Mouse (Mus musculus) adrenal gland, postnatal 14 days (tissue): ENCODE results near the gene Aqp5. TPM values are rescaled to one million over a fixed set of nuclear protein-coding genes. Genes with fewer than 3 reads are reported as not detected.

ENCODE experiments used
- DNase-seq: peaks from one replicate; pipeline ENCODE4 v3.0.0; 2021; ENCODE audit warnings: mixed read lengths
- long read RNA-seq, 2 experiments: library from polyadenylated mRNA; stranded (forward); transcript quantifications; one replicate each; pipeline ENCODE4 v2.0.0; 2021
- total RNA-seq: library from RNA; stranded (reverse); gene quantifications from 2 replicates; pipeline ENCODE4 v1.2.3, GENCODE M21; 2021

The Aqp5 gene
- total RNA-seq = 2.1 and 2.3 TPM in 2 replicates
- long read RNA-seq, experiment 1, partial matches to known transcripts = 0 of 5 reads
- long read RNA-seq, experiment 1, other reads (novel, unspliced or antisense) = 0 of 5 reads
- long read RNA-seq, experiment 2, partial matches to known transcripts = 0 of 2 reads
- long read RNA-seq, experiment 2, other reads (novel, unspliced or antisense) = 0 of 2 reads

DNA sequence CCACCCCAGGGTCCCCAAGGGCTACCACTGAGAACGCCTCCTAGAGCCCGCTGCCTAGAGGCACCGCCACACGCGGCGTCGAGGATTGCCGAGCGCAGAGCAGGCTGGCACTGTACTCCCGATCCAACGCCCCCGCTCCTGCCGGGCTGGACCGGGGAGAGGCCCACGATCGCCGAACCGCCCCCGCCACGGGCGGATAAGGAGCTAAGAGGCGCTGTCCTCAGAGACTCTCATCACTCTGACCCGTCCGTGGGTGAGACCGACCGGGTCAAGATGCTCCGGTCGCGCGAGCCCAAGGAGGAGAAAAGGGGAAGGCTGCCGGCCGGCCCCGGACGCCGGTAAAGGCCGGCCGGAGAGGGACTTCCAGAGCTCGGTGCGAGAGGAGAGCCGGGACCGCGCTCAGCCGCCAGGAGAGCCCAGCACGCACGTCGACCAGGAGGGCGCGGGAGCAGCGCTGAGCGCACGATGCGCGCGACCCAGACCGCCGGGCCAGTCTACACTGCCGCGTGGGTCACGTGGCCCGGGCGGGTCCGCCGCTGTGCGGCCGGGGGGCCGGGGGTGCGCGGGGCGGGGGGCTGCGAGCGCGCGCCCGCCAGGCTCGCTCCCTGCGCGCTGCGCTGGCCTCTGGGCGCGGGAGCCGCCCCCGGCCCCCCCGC, at the start of gene Aqp5:
TSS of gene Aqp5 (plus strand) at position 354 of the 656 bp plus-strand sequence.
- peak; percentile 56 for DNase-seq

DNA sequence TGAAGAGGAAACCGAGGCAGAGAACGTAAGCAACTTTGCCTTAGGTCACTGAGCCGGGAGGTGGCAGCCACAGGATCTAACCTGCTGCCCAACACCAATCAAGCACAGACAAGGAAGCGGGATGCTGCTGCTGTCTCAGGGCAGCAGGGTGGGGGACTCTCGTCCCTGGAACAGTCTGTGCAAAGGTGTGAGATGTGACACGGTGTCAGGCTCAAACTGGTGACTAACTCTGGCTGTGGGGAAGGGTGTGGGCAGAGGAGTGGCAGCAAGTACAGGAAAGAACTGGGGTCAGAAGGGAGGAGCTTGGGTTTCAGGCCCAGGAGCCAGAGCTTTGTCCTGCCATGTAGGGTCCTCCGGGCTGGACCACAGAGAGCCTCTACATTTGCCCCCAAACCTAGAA, 46.5 kb upstream of the Aqp5 start:
- no peak for DNase-seq

DNA sequence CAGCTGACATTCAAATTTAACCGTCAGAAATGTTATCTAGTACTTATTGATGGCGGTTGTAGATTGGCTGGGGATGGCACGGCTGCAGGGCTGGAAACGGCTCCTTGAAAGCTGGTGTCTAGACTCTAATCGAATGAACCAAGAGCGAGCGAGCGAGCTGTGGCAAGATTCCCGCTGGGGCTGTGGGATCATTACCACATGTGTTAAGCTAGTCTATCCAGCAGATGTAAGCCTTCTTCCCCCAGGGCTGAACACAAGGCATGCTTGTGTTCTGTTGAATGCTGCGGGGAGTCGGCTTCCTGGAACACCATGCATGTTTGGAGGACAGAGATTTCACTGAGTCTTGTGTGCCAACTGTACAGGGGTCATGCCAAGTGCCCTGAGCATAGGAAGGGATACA, 44.0 kb upstream of the Aqp5 start:
- DNase-seq = no peak

DNA sequence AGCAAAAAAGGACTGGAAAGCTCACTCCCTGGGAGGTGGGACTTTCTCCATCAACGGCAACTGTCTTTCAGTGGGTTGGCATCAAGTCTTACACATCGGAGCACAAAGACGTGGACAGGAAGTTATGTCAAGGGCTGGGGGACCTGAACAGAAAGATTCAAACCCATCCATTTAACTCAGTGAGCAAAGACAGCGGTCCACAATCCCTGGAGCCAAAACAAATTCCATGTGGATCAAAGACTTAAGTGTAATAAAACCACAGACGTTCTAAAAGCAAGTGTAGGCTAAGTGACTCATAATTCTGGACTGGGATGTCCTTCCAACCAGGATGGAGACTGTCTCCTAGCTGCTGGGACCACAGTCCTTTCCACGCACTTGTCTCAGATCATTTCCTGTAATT, 42.9 kb upstream of the Aqp5 start:
- no peak for DNase-seq

DNA sequence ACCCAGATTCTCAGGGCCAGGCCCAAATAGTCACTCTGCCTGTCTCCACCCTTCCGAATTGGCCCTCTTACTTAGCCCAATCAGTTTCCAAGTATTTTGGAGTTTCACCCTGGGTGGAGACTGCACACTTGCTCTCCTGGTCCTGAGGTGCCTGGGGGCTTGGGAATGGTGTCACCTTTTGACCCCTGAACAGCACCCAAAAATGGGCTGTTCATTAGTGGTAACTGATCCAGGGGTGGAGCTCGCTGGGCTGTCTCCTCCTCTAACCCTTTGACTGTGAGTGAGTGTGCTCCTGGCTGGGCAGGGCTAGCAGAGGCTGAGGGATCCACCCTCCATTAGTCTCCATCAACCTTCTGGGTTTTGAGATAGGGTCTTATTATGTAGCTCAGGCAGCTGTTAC, 40.7 kb upstream of the Aqp5 start:
- DNase-seq = no peak

DNA sequence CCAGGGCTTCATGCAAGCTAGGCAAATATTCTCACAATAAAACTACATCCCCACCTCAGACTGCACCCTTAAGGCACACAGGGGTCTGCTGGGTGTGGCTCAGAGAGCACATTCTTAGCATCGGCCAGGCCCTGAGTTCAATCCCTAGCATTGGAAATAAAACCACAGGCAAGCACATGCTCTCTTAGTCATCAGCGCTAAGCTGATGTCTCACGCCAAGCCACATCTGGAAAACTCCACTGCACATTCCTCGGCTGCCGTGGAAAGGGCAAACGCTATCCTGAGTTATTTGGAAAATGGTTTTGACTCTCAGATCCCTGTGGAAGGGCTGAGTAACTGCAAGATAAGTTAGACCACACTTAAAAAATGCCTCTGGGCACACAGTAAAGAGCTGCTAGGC, 36.8 kb upstream of the Aqp5 start:
- no peak for DNase-seq

DNA sequence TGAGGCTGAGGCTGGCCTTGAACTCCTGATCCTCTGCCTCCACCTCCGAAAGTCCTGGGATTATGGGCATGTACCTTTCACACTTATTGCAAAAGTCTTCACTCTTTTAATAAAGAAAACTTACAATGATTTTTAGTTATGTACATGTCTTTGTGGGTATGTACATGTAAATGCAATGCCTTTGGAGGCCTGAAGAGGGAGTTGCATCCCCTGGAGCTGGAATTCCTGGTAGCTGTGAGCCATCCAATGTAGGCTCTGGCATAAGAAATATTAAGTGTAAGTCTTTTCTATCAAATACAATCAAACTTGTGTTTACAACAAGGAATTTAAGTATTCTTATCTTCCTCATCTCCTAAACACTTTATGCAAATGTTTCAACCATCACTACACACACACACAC, 31.6 kb upstream of the Aqp5 start:
- no peak for DNase-seq

DNA sequence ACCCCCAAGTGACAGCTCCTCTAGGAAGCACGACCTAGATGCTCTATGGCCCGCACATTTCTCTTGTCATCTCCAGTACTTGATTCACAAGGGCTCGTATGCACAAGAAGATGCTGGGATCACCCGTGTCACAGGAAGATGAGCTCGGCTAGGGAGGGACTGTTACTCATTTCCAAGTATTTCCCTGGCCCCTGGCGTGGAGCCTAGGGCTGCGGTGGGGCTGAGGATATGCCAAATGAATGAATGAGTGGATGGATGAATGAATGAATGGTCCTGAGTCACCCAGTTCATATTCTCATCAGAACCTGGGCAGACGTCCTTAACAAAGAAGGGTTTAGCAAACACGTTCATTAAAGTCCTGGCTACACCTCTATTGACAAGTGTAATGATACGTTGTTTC, 30.3 kb upstream of the Aqp5 start:
- no peak for DNase-seq

DNA sequence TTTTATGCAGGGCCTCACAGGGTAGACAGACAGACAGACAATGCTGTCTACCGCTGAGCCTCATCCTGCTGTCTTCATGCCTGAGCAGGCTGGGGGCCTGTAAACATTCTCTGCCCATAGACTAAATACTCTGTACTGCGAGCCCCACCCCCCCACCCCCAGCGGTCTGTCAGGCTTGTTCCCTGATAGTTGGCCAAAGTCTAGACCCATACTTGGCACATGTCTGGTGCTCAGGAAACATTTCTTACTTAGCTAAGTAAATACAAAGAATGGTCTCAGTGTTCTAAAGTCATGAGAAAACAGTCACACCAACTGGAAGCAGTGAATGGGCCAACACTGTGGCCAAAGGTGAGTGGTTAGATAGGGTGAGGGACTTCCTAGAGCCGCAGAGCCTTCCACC, 23.2 kb upstream of the Aqp5 start:
- no peak for DNase-seq

DNA sequence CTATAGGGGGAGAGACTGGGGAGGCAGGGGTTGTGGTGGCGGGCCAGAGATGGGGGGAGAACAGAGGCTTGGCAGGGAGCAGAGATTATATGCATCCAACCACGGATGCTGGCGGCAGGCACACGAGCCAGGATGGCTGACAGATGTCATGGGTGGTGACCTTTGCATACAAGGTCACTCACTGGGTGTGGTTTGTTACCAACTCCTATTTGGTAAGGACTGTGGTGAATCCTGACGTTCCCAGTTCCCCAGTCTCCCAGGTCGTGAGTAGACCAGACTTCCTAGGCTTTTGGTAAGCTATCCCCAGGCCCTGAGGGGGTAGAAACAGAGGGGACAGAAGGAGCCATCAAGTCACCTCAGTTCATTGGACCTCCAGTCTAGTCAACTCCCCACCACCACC, 21.9 kb upstream of the Aqp5 start:
- no peak for DNase-seq

DNA sequence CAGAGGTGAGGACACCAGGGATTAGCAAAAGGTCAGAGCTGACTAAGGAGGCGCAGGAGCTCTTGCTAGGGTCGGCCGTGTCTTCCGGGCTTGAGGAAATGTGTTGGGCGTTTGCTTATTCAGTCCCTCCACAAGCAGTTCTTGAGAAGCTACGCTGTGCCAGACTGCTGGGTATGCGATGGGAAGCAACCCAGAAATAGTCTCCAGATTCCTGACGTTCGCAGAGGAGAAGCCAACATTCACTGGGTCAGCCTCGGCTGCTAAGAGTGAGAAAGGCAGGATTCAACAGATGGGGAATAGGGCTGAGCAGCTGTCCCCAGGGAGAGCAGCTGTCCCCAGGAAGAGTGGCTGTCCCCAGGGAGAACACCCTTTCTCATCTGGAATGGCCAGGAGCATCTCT, 21.5 kb upstream of the Aqp5 start:
- no peak for DNase-seq

DNA sequence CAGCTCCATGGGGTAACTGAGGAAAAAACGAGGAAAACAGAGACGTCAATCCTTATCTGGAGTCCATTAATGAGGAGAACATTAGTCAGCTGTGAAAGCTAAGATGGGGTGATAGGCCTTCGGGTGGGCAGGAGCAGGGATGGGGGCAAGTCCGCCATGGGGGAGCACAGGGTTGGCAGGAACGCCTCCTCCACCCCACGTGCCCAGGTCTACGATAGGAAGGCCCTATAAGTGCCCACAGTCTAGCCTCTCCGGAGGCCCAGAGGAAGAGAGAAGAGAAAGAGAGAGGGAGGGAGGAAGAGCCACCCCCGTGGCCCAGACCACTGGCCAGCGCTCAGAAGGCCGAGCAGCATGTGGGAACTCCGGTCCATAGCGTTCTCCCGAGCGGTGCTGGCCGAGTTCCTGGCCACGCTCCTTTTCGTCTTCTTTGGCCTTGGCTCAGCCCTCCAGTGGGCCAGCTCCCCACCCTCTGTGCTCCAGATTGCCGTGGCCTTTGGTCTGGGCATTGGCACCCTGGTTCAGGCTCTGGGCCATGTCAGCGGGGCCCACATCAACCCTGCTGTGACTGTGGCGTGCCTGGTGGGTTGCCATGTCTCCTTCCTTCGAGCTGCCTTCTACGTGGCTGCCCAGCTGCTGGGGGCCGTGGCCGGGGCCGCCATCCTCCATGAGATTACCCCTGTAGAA, 11.6 kb upstream of the Aqp5 start, which contains the start of gene Aqp2:
TSS of gene Aqp2 (plus strand) at position 254 of the 684 bp plus-strand sequence.
- DNase-seq = peak; percentile 41

DNA sequence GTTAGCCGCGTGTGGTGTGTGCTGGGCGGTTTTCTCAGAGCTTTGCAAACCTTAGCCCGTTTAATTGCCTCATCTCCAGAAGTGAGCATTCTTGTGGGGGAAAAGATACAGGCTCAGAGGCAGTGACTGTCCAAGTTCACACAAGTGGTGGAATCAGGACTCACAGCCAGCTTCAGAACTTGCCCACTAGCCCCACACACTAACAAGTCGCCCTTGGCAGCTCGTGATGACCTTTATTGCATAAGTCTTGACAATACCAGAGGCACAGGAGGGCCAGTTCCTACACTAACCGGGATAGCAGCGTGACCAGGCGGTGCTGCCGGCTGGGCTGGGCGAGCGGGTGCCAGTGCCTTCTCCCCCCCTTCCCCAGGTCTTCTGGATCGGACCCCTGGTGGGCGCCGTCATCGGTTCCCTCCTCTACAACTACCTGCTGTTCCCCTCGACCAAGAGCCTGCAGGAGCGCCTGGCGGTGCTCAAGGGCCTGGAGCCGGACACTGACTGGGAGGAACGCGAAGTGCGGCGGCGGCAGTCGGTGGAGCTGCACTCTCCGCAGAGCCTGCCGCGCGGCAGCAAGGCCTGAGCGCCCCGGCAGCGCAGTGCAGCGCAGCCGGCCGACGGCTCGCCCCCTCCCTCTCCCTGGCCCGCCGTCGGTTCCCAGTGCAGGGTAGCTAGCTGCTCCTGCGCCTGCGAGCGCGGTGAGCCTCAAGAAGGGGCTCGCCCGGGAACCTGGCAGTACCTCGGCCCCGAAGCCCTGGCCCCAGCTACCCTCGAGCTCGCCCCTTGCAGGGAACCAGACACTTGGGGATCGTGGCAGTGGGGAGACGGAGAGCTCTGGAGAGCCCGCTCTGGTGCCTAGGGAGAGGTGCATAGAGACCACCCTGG, 6.9 kb upstream of the Aqp5 start:
- DNase-seq = peak; percentile 54

DNA sequence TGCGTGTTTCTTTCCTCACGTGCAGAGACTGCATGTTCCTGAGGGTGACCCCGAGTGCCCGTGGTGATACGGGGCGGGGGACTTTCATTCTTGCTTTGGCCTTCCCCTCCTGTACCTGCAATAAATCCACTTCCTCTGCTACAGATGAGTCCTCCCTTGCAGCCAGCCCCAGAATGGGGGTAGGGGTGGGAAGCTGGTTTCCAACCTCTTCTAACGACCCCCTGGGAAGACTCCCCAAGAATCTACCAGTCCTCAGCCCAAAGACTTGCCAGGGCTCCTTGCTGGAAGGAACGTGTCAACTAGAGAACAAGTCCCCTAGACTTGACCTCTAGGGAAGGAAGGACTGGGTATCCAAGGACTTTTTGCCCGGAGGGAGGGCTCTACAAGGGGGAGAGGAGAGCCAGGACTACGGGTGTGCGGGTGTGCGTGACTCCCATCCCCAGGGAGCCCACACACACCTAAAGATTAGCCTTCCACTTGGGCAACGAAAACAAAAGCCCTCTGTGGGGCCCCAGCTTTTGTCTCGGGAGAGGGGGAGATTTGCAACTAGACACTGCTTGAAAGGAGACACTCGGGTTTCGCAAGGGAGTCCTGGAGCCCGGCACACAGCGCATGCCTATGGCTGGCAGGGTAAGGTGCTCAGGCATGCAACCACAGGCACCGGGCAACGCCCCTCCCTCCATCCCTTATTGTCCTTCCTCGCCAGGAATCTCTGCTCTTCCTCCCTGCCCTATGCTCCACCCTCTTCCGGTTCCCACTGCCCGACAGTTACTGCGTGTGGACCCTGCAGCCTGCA, 6.0 kb upstream of the Aqp5 start:
- peak; percentile 25 for DNase-seq

DNA sequence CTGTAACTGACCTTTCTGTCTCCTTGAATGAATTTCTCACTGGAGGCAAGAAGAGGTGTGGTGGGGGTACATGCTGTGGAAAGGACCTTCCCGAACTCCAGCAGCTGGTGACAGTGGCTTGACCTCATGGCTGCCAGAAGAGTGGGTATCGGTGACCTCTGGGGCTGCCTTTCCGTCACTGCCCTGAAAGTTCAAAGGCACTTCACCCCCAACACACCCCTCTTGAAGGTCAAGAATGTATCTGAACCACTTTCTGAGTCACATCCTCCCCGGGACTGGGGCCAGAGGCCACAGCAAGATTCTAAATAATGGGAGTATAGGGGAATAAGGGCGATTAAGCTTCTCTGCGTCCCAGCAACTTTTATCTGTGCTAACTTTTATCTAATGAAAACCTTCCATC, 4.8 kb upstream of the Aqp5 start:
- no peak for DNase-seq

DNA sequence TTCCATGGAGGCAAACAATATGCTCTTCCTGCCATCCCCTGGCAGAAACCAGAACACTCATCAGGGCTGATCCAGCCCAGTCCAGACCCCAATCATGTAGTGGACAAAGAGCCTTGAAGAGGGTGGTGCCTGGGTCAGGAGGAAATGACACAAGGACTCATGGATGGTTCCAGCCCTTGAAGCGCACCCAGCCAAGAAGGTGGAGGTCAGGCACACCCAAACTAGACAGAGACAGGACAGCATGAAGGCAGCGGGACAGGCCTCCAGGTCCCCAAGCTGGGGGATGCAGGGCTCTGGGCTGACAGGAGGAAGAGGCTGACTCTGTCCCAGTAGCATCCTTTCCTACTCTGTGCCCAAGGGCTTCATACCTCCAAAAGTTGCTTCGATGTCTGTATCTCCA, 4.1 kb upstream of the Aqp5 start:
- no peak for DNase-seq

DNA sequence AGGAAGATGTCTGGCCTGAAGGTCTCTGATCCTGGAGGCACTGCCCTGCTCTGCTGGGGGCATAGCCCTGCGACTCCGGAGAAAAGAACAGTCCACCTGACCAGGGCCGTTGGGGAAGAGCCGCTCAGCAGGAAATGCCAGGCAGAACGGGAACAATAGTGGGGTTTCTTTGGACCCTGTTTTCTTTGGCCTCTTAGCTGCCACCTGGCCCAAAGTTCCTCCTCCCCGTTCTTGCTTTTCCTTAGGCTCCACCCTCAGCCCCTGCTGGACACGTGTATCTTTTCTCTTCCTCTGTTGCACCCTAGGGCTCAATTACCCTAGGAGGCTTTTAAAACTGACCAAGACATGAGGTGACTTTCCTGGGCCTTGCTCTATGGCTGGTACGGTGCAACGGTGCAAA, 1.3 kb upstream of the Aqp5 start:
- DNase-seq = no peak

DNA sequence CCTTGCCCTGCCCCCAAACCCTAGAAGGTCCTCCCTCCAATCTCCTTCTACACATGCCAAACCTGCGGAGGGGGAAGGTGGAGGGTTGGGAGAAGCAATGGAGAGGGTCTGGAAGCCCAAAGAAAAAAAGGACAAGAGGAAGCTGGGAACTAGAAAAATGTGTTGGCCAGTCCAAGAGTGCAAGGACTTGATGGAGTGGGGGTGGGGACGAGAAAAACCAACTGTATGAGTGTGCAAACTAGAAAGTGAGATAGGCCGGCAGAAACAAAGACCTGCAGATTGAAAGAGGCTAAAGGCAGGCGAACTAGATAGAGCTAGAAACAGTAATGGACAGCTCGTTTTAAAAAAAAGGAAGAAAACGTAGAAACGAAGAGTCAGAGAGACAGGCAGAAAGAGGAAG, 878 bp upstream of the Aqp5 start:
- DNase-seq = no peak

DNA sequence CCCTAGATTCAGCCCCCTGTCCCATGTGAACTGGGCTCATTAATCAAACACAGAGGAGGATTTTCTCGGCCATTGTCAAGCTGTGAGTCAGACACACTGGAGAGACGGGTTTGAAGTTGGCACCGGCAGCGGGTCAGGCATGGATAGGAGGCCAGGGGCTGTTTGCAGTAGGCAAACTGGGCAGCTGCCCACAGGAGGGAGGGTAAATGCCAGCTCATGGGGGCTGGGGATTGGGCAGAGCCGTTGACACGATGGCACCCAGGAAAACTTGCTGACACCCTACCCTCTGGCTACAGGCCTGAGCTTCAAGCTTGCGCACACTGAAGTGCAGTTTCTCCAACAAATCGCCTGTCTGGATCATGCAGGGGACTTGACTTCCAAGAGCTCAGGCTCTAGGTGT, 1.6 kb downstream of the Aqp5 start:
- DNase-seq = peak; percentile 69

DNA sequence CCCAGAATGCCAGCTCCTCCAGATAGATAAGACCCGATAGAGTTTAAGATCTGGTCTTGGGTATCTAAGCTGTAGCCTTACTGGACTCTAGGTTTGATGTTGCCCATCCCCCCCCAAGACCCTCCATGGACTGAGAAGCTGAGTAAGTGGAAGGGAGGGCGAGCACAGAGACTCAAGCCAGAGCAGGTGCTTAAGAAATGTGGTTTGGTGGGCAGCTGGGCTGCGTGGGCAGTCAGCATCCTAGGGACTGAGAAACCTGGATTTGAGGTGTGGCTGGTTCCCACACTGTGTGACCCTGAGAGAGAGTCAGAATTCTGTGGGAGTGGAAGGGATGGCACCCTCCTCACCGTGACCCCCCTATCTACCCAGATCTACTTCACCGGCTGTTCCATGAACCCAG, 2.3 kb downstream of the Aqp5 start:
- DNase-seq = no peak

DNA sequence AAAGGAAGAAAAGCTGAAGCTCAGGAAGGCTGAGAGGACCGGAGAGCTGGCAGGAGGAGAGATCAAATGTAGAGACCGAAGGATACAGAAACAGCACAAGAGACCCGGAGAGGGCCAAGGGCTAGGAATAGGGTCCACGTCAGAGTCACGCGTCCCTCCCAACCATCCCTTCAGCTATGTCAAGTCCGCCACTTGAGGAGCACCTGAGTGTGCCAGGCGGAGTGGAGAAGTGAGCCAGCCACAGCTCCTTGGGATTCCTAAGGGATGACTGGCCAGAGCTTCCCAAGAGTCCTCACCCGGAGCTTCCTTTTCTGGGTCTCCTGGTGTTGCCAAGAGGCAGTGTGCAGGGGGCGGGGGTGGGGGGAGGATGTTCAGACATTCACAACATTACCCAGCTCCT, 4.4 kb downstream of the Aqp5 start:
- DNase-seq = no peak

DNA sequence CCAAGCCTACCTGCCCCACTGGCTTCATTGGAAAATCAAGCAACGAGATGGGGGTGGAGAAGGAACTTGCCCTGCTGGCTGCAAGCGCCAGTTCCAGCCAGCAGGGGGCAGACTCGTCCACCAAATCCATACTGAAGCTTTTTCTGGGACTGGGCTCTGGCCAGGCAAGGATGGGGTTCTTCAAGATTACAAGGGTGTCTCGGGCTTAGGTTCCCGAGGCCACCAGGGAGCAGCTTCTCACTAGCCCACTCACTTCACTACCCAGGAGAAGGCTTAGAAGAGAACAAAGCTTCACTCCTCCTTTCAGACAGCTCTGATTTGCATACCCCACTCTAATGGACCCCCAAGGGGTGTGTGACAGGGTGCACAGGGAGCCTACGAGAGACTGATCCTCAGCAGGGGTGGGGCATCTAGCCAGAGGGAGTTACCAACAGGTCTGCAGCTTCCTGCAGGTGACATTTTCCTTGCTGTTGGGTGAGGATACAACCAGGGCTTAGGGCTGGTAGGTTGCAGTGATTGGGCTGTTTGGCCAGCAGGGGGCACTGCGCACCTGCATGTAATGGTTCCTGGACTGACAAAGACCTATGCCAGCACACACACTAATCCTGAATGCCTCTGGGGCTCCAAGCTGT, 5.6 kb downstream of the Aqp5 start:
- DNase-seq = peak; percentile 93
